Mouse (Mus musculus) inflammation-experienced regulatory T-cells, adult 6 months (primary cell): ENCODE results near the gene Dock1. TPM values are rescaled to one million over a fixed set of nuclear protein-coding genes. Genes with fewer than 3 reads are reported as not detected.

ENCODE experiments used
- ATAC-seq: one replicate; pipeline ENCODE4 v1.8.0; 2017
- polyA plus RNA-seq, 3 experiments: library from polyadenylated mRNA; unstranded; fragments of 100-300 nt; shearing (Covaris generic); gene quantifications; one replicate each; pipeline ENCODE4 v1.2.1; 2017

Dock1 gene
- polyA plus RNA-seq, 3 experiments from 2014 or later = 0.11 TPM; not detected in 2

GRCm38 (mm10) chr7:134696126-134696979, 25.9 kb downstream of the Dock1 start:
- ATAC-seq = no peak

GRCm38 (mm10) chr7:134697479-134697878, 27.0 kb downstream of the Dock1 start:
- ATAC-seq = no peak

- no peak for ATAC-seq
These were observed 27.8 kb downstream of the Dock1 start for GRCm38 (mm10) chr7:134698246-134698645.

- ATAC-seq = no peak
These were observed 29.5 kb downstream of the Dock1 start for GRCm38 (mm10) chr7:134700001-134700400.

GRCm38 (mm10) chr7:134702481-134702880, 32.0 kb downstream of the Dock1 start:
- ATAC-seq = no peak

- no peak for ATAC-seq
These were observed 33.2 kb downstream of the Dock1 start for GRCm38 (mm10) chr7:134703704-134704103.

GRCm38 (mm10) chr7:134709226-134709853, 38.9 kb downstream of the Dock1 start:
- ATAC-seq = no peak

GRCm38 (mm10) chr7:134711576-134711975, 41.1 kb downstream of the Dock1 start:
- ATAC-seq = no peak

- no peak for ATAC-seq
These were observed 49.0 kb downstream of the Dock1 start for GRCm38 (mm10) chr7:134719406-134719805.

GRCm38 (mm10) chr7:134722361-134722760, 51.9 kb downstream of the Dock1 start:
- no peak for ATAC-seq

GRCm38 (mm10) chr7:134722955-134723354, 52.5 kb downstream of the Dock1 start:
- no peak for ATAC-seq

GRCm38 (mm10) chr7:134723509-134723908, 53.1 kb downstream of the Dock1 start:
- ATAC-seq = no peak

- ATAC-seq = no peak
These were observed 54.4 kb downstream of the Dock1 start for GRCm38 (mm10) chr7:134724841-134725240.

GRCm38 (mm10) chr7:134725551-134726529, 55.4 kb downstream of the Dock1 start:
- no peak for ATAC-seq

GRCm38 (mm10) chr7:134726530-134727258, 56.2 kb downstream of the Dock1 start:
- ATAC-seq = no peak

- no peak for ATAC-seq
These were observed 58.9 kb downstream of the Dock1 start for GRCm38 (mm10) chr7:134729348-134729747.

- ATAC-seq = no peak
These were observed 60.1 kb downstream of the Dock1 start for GRCm38 (mm10) chr7:134730406-134731126.

GRCm38 (mm10) chr7:134747059-134747458, 76.6 kb downstream of the Dock1 start:
- no peak for ATAC-seq

GRCm38 (mm10) chr7:134748376-134748775, 77.9 kb downstream of the Dock1 start:
- no peak for ATAC-seq

- ATAC-seq = no peak
These were observed 79.2 kb downstream of the Dock1 start for GRCm38 (mm10) chr7:134749613-134750012.

- no peak for ATAC-seq
These were observed 81.0 kb downstream of the Dock1 start for GRCm38 (mm10) chr7:134751496-134751895.
